In genomic region chr4:45499556-45499955, GRCm38 (mm10) we compare ENCODE assay signal across 12 mouse cellular contexts. TPM values are rescaled to one million over a fixed set of nuclear protein-coding genes. Genes with fewer than 3 reads are reported as not detected.
DNase-seq lines count a peak whose midpoint lies in the region; ATAC-seq and TF ChIP-seq lines count a peak whose summit lies in the region.
"Had no signal": no experiment of that assay in that cellular context is flagged by ENCODE, and none has a peak within 500 bp of the region (broad histone marks: within the 10 kb centered on the region; RNA-seq: fewer than 3 reads in every experiment).

No protein-coding gene starts in this region.

- H3K9ac ChIP-seq in heart, embryonic 16.5 days (ENCODE audit: low read length) = peak overlapping the region; percentile 36; the same call in 1 of the 2 replicates
- H3K9ac ChIP-seq in midbrain, embryonic 11.5 days (ENCODE audit: low read length) = 0 out of 2 replicates have a peak overlapping the region, but pooled peaks have one; percentile 9
- no peak overlapping the region for H3K9ac ChIP-seq in midbrain, embryonic 14.5 days (replicated peaks; ENCODE audit: low read length)
- H3K9ac ChIP-seq in intestine, embryonic 15.5 days = no peak overlapping the region
- H3K9ac ChIP-seq: lung, embryonic 15.5 days had no signal

- H3K9me3 ChIP-seq in heart, embryonic 16.5 days (replicated peaks; ENCODE audit: control insufficient read depth, low read length) = no peaks in the 10 kb centered on the region
- no peaks in the 10 kb centered on the region for H3K9me3 ChIP-seq in midbrain, embryonic 11.5 days (ENCODE audit: control insufficient read depth, low read length)
- H3K9me3 ChIP-seq in midbrain, embryonic 14.5 days (ENCODE audit: control insufficient read depth, low read length) = no peaks in the 10 kb centered on the region
- no peaks in the 10 kb centered on the region for H3K9me3 ChIP-seq in intestine, embryonic 15.5 days
- H3K9me3 ChIP-seq: lung, embryonic 15.5 days had no signal

- peaks cover 66% of the 10 kb centered on the region for H3K4me1 ChIP-seq in heart, embryonic 16.5 days (ENCODE audit: control insufficient read depth, insufficient read depth, low read length)
- H3K4me1 ChIP-seq in midbrain, embryonic 11.5 days (ENCODE audit: control insufficient read depth, insufficient read depth, low read length) = peaks cover 13% of the 10 kb centered on the region
- H3K4me1 ChIP-seq in midbrain, embryonic 14.5 days (ENCODE audit: control insufficient read depth, insufficient read depth, low read length) = peaks cover 20% of the 10 kb centered on the region
- peaks cover 80% of the 10 kb centered on the region for H3K4me1 ChIP-seq in intestine, embryonic 15.5 days (replicated peaks)

- H3ac ChIP-seq in myocyte (ENCODE audit: control insufficient read depth, insufficient read length) = no peak overlapping the region

- H3K27ac ChIP-seq in heart, embryonic 16.5 days (ENCODE audit: low read length) = peak overlapping the region; percentile 11; the same call in 1 of the 2 replicates
- no peak overlapping the region for H3K27ac ChIP-seq in midbrain, embryonic 11.5 days (ENCODE audit: low read depth, low read length)
- H3K27ac ChIP-seq in midbrain, embryonic 14.5 days (replicated peaks; ENCODE audit: low read depth, low read length) = no peak overlapping the region
- peak overlapping the region; percentile 32; the same call in 1 of the 2 replicates for H3K27ac ChIP-seq in intestine, embryonic 15.5 days
- H3K27ac ChIP-seq: layer of hippocampus, adult 2 months had no signal

- TF ChIP-seq POLR2A in myocyte (IDR thresholded peaks at IDR 0.05; ENCODE audit: insufficient read length, low read depth) = no peak

- no peak overlapping the region for H3K4me2 ChIP-seq in heart, embryonic 16.5 days (ENCODE audit: low read depth, low read length)
- no peak overlapping the region for H3K4me2 ChIP-seq in midbrain, embryonic 11.5 days
- H3K4me2 ChIP-seq in midbrain, embryonic 14.5 days (ENCODE audit: low read length) = no peak overlapping the region
- H3K4me2 ChIP-seq in intestine, embryonic 15.5 days (replicated peaks) = peak overlapping the region; percentile 29
- peak overlapping the region; percentile 67 for H3K4me2 ChIP-seq in myocyte (ENCODE audit: low read depth)
- H3K4me2 ChIP-seq: lung, embryonic 15.5 days had no signal

- no peak for DNase-seq in heart, adult 18-20 months
- DNase-seq in midbrain, embryonic 11.5 days (ENCODE audit: low spot score, missing footprints) = no peak
- no peak for DNase-seq in midbrain, embryonic 14.5 days
- no peak for DNase-seq in left cerebral cortex, adult 8-10 months (ENCODE audit: low spot score in 2 of 2)
- DNase-seq in testis, postnatal 14 days (ENCODE audit: low spot score) = no peak
- DNase-seq: adrenal gland, postnatal 10 days; gastrocnemius, postnatal 25 days had no signal

- H3K79me2 ChIP-seq in myocyte (ENCODE audit: control insufficient read depth, insufficient read depth) = peaks cover 91% of the 10 kb centered on the region

- WGBS in heart, embryonic 16.5 days = 68% methylated on average over 10 of the region's 10 CpGs
- WGBS in midbrain, embryonic 11.5 days = 34% methylated on average over 10 of the region's 10 CpGs
- WGBS in midbrain, embryonic 14.5 days = 31% methylated on average over 10 of the region's 10 CpGs
- WGBS in intestine, embryonic 15.5 days = 30% methylated on average over 10 of the region's 10 CpGs

- no peak overlapping the region for H3K4me3 ChIP-seq in heart, embryonic 16.5 days (ENCODE audit: low read length)
- H3K4me3 ChIP-seq in midbrain, embryonic 11.5 days (ENCODE audit: low read depth, low read length) = no peak overlapping the region
- H3K4me3 ChIP-seq in midbrain, embryonic 14.5 days (replicated peaks; ENCODE audit: low read depth, low read length) = no peak overlapping the region
- H3K4me3 ChIP-seq in intestine, embryonic 15.5 days (replicated peaks) = no peak overlapping the region
- H3K4me3 ChIP-seq in myocyte = no peak overlapping the region
- H3K4me3 ChIP-seq: layer of hippocampus, adult 2 months; lung, embryonic 15.5 days had no signal

- no peaks in the 10 kb centered on the region for H3K27me3 ChIP-seq in heart, embryonic 16.5 days (ENCODE audit: control insufficient read depth, insufficient read depth, low read length)
- no peaks in the 10 kb centered on the region for H3K27me3 ChIP-seq in midbrain, embryonic 11.5 days (ENCODE audit: control insufficient read depth, insufficient read depth, low read length)
- no peaks in the 10 kb centered on the region for H3K27me3 ChIP-seq in midbrain, embryonic 14.5 days (ENCODE audit: control insufficient read depth, insufficient read depth, low read length)
- no peaks in the 10 kb centered on the region for H3K27me3 ChIP-seq in intestine, embryonic 15.5 days (replicated peaks)
- no peaks in the 10 kb centered on the region for H3K27me3 ChIP-seq in myocyte (ENCODE audit: control insufficient read depth, insufficient read depth, insufficient read length)
- H3K27me3 ChIP-seq: lung, embryonic 15.5 days had no signal

- ATAC-seq in heart, embryonic 16.5 days (replicated peaks; ENCODE audit: extremely low read depth, insufficient read depth, low FRiP score) = no peak
- no peak for ATAC-seq in midbrain, embryonic 11.5 days (ENCODE audit: low FRiP score)
- ATAC-seq in midbrain, embryonic 14.5 days (ENCODE audit: low FRiP score, low TSS enrichment) = no peak
- no peak for ATAC-seq in intestine, embryonic 15.5 days

- no peaks in the 10 kb centered on the region for H3K36me3 ChIP-seq in heart, embryonic 16.5 days (ENCODE audit: control insufficient read depth, insufficient read depth)
- H3K36me3 ChIP-seq in midbrain, embryonic 11.5 days (ENCODE audit: control insufficient read depth, insufficient read depth, low read length) = no peaks in the 10 kb centered on the region
- H3K36me3 ChIP-seq in midbrain, embryonic 14.5 days (ENCODE audit: control insufficient read depth, insufficient read depth, low read length) = no peaks in the 10 kb centered on the region
- no peaks in the 10 kb centered on the region for H3K36me3 ChIP-seq in intestine, embryonic 15.5 days
- no peaks in the 10 kb centered on the region for H3K36me3 ChIP-seq in myocyte (ENCODE audit: control insufficient read depth, insufficient read depth)
- H3K36me3 ChIP-seq: lung, embryonic 15.5 days had no signal

TF ChIP-seq in myocyte, 11 proteins besides CTCF, POLR2A, EP300 and RAD21:
- TF ChIP-seq REST (IDR thresholded peaks at IDR 0.05; ENCODE audit: insufficient read depth, insufficient read length) (no peak), MYOG (IDR thresholded peaks at IDR 0.05; ENCODE audit: control insufficient read depth in 1 of 3, insufficient read depth in 1 of 3, insufficient read length in 2 of 3, low read depth in 2 of 3) (no peak), CEBPB (IDR thresholded peaks at IDR 0.05; ENCODE audit: insufficient read depth, poor library complexity, severe bottlenecking) (no peak), POLR2AphosphoS2 (IDR thresholded peaks at IDR 0.05; ENCODE audit: insufficient read length, low read depth) (no peak), USF1 (IDR thresholded peaks at IDR 0.05; ENCODE audit: low read depth) (no peak), MYOD1 (IDR thresholded peaks at IDR 0.05; ENCODE audit: control insufficient read depth in 1 of 3, insufficient read length in 2 of 3, low read depth in 2 of 3) (no peak), SRF (IDR thresholded peaks at IDR 0.05; ENCODE audit: control insufficient read depth, insufficient read length, low read depth) (no peak), E2F4 (IDR thresholded peaks at IDR 0.05; ENCODE audit: insufficient read depth) (no peak), TCF12 (IDR thresholded peaks at IDR 0.05; ENCODE audit: insufficient read depth, poor library complexity, severe bottlenecking) (no peak), TCF3 (IDR thresholded peaks at IDR 0.05; ENCODE audit: insufficient read length, low read depth) (no peak), MAX (IDR thresholded peaks at IDR 0.05; ENCODE audit: low read depth) (no peak)

RNA-seq across cellular contexts. Expression of gene Shb, which starts 32.7 kb away (rescaled TPM):
- 7.6 and 9.2 TPM in 2 replicates for polyA plus RNA-seq in heart, embryonic 16.5 days (2015; fragmentation: Nextera tagmentation; extraction: Ambion mirVana)
- 10 to 100 TPM; 32.5 to 45.3 TPM for total RNA-seq in heart, adult 18-20 months (2021)
- polyA plus RNA-seq in midbrain, embryonic 11.5 days (2014; fragmentation: Nextera tagmentation; extraction: Ambion mirVana) = 2.7 and 2.8 TPM in 2 replicates
- 10.2 and 10.4 TPM in 2 replicates for polyA plus RNA-seq in midbrain, embryonic 14.5 days (2014; fragmentation: Nextera tagmentation; extraction: Ambion mirVana)
- polyA plus RNA-seq in intestine, embryonic 15.5 days (2015; fragmentation: Nextera tagmentation; extraction: Ambion mirVana) = 4.0 and 4.8 TPM in 2 replicates
- polyA plus RNA-seq in myocyte (2012; fragmentation: generic; extraction: Trizol) = 46.3 TPM
- total RNA-seq in left cerebral cortex, adult 8-10 months (2022) = 10 to 100 TPM; 17.1 to 20.0 (median 18.9) TPM

Comparison
In these comparisons a context has a peak if more than half of its experiments do, and no peak if none do; other contexts are left out.
1. H3K9ac ChIP-seq: peak in heart, embryonic 16.5 days (single experiment) and midbrain, embryonic 11.5 days (single experiment); none in midbrain, embryonic 14.5 days (single experiment) and intestine, embryonic 15.5 days (single experiment).
2. H3K27ac ChIP-seq: peak in heart, embryonic 16.5 days (single experiment) and intestine, embryonic 15.5 days (single experiment); none in midbrain, embryonic 11.5 days (single experiment) and midbrain, embryonic 14.5 days (single experiment).
3. H3K4me2 ChIP-seq: peak in intestine, embryonic 15.5 days (single experiment) and myocyte (single experiment); none in heart, embryonic 16.5 days (single experiment), midbrain, embryonic 11.5 days (single experiment) and midbrain, embryonic 14.5 days (single experiment).